Mouse (Mus musculus) myocyte (in vitro differentiated cells): ENCODE measurements around the gene Chrnd. TPM values are rescaled to one million over a fixed set of nuclear protein-coding genes. Genes with fewer than 3 reads are reported as not detected.

ENCODE experiments used
- H3K27me3 ChIP-seq: one replicate; pipeline ENCODE4 v1.6.1; 2011; ENCODE audit not compliant: control insufficient read depth, insufficient read depth, insufficient read length
- H3K36me3 ChIP-seq: one replicate; pipeline ENCODE4 v1.6.1; 2011; ENCODE audit not compliant: control insufficient read depth, insufficient read depth
- H3K4me2 ChIP-seq: one replicate; pipeline ENCODE4 v1.6.1; 2011; ENCODE audit warnings: low read depth, control low read depth
- H3K4me3 ChIP-seq: one replicate; pipeline ENCODE4 v1.5.1; 2011; ENCODE audit warnings: mild to moderate bottlenecking, control low read depth, moderate library complexity
- H3K79me2 ChIP-seq: one replicate; pipeline ENCODE4 v1.6.1; 2011; ENCODE audit not compliant: control insufficient read depth, insufficient read depth
- H3ac ChIP-seq: one replicate; pipeline ENCODE4 v1.6.1; 2011; ENCODE audit not compliant: control insufficient read depth, insufficient read length
- CEBPB ChIP-seq: IDR thresholded peaks from 2 replicates; pipeline ENCODE4 v1.6.1; 2011; ENCODE audit warnings: mild to moderate bottlenecking, moderate library complexity; ENCODE audit not compliant: poor library complexity, insufficient read depth, severe bottlenecking
- E2F4 ChIP-seq: IDR thresholded peaks from one replicate; pipeline ENCODE4 v1.6.1; 2011; ENCODE audit warnings: mild to moderate bottlenecking, control low read depth, moderate library complexity; ENCODE audit not compliant: insufficient read depth
- MAX ChIP-seq: IDR thresholded peaks from one replicate; pipeline ENCODE4 v1.6.1; 2011; ENCODE audit warnings: low read depth, mild to moderate bottlenecking, control low read depth
- MYOD1 ChIP-seq, 3 experiments: IDR thresholded peaks; one replicate each; pipeline ENCODE4 v1.6.1; 2011; ENCODE audit warnings: control low read depth in 2 of 3, low read depth in 2 of 3, mild to moderate bottlenecking in 2 of 3, moderate library complexity in 1 of 3; ENCODE audit not compliant: insufficient read length in 2 of 3, control insufficient read depth in 1 of 3
- MYOG ChIP-seq, 3 experiments: IDR thresholded peaks; one replicate each; pipeline ENCODE4 v1.6.1; 2011; ENCODE audit warnings: control low read depth in 2 of 3, low read depth in 2 of 3, mild to moderate bottlenecking in 2 of 3; ENCODE audit not compliant: insufficient read length in 2 of 3, control insufficient read depth in 1 of 3, insufficient read depth in 1 of 3
- POLR2A ChIP-seq: IDR thresholded peaks from one replicate; pipeline ENCODE4 v1.6.1; 2011; ENCODE audit warnings: low read depth, mild to moderate bottlenecking, control low read depth, moderate library complexity; ENCODE audit not compliant: insufficient read length
- POLR2AphosphoS2 ChIP-seq: IDR thresholded peaks from one replicate; pipeline ENCODE4 v1.6.1; 2011; ENCODE audit warnings: low read depth, control low read depth; ENCODE audit not compliant: insufficient read length
- REST ChIP-seq: IDR thresholded peaks from one replicate; pipeline ENCODE4 v1.6.1; 2011; ENCODE audit warnings: mild to moderate bottlenecking, control low read depth, moderate library complexity; ENCODE audit not compliant: insufficient read depth, insufficient read length
- SRF ChIP-seq: IDR thresholded peaks from one replicate; pipeline ENCODE4 v1.6.1; 2011; ENCODE audit warnings: low read depth; ENCODE audit not compliant: control insufficient read depth, insufficient read length
- TCF12 ChIP-seq: IDR thresholded peaks from one replicate; pipeline ENCODE4 v1.6.1; 2011; ENCODE audit warnings: mild to moderate bottlenecking, control low read depth; ENCODE audit not compliant: poor library complexity, insufficient read depth, severe bottlenecking
- TCF3 ChIP-seq: IDR thresholded peaks from one replicate; pipeline ENCODE4 v1.6.1; 2011; ENCODE audit warnings: low read depth, control low read depth; ENCODE audit not compliant: insufficient read length
- USF1 ChIP-seq: IDR thresholded peaks from one replicate; pipeline ENCODE4 v1.6.1; 2011; ENCODE audit warnings: low read depth, mild to moderate bottlenecking, control low read depth, moderate library complexity
- polyA plus RNA-seq: library from polyadenylated mRNA; unstranded; fragments of >200 nt; fragmentation: generic; extraction: Trizol; gene quantifications from one replicate; pipeline ENCODE4 v1.2.1, GENCODE M21; 2012; ENCODE audit warnings: missing spikeins

Chrnd gene
- polyA plus RNA-seq = 208 TPM

- Histone ChIP-seq H3K27me3 (no peaks in the 10 kb centered on the region), H3K4me2 (peak within 1 kb of the TSS; percentile 92), H3K36me3 (peaks cover 20% of the 10 kb centered on the region), H3K4me3 (peak within 1 kb of the TSS; percentile 91), H3K79me2 (peaks cover 23% of the 10 kb centered on the region), H3ac (peak within 1 kb of the TSS; percentile 28)
- TF ChIP-seq MYOG (IDR thresholded peaks at IDR 0.05; ENCODE audit: control insufficient read depth in 1 of 3, insufficient read depth in 1 of 3, insufficient read length in 2 of 3, low read depth in 2 of 3) = peak; percentile 79 to 94 (median 84)
- no peak for TF ChIP-seq MAX
- TF ChIP-seq TCF12 = peak; percentile 87
- no peak for TF ChIP-seq REST
- peak; percentile 94 for TF ChIP-seq POLR2A
- TF ChIP-seq E2F4 = no peak
- TF ChIP-seq POLR2AphosphoS2 = peak; percentile 83
- peak; percentile 35 for TF ChIP-seq SRF
- TF ChIP-seq TCF3 = peak; percentile 49
- peak; percentile 73 to 95 (median 89) for TF ChIP-seq MYOD1 (IDR thresholded peaks at IDR 0.05; ENCODE audit: control insufficient read depth in 1 of 3, insufficient read length in 2 of 3, low read depth in 2 of 3)
- peak; percentile 67; the same call in 1 of the 2 replicates for TF ChIP-seq CEBPB
- no peak for TF ChIP-seq USF1
These were observed at the start of gene Chrnd for GRCm38 (mm10) chr1:87190429-87190828. TSS of gene Chrnd (plus strand) at chr1:87190607.

- peak; percentile 20 for TF ChIP-seq TCF3
- TF ChIP-seq POLR2AphosphoS2 = no peak
- peak in 2 of 3 experiments; percentile 14 to 65 for TF ChIP-seq MYOD1 (IDR thresholded peaks at IDR 0.05; ENCODE audit: control insufficient read depth in 1 of 3, insufficient read length in 2 of 3, low read depth in 2 of 3)
- TF ChIP-seq MYOG (IDR thresholded peaks at IDR 0.05; ENCODE audit: control insufficient read depth in 1 of 3, insufficient read depth in 1 of 3, insufficient read length in 2 of 3, low read depth in 2 of 3) = peak in 1 of 3 experiments; percentile 71
- no peak for TF ChIP-seq MAX
- TF ChIP-seq SRF = no peak
- Histone ChIP-seq H3K79me2 (no peaks in the 10 kb centered on the region), H3K36me3 (no peaks in the 10 kb centered on the region), H3ac (no peak overlapping the region), H3K27me3 (peaks cover 8% of the 10 kb centered on the region), H3K4me2 (no peak overlapping the region), H3K4me3 (no peak overlapping the region)
These were observed 48.9 kb upstream of the Chrnd start for GRCm38 (mm10) chr1:87141550-87141949.

- TF ChIP-seq USF1 (peak; percentile 37), TCF3 (no peak), MYOG (IDR thresholded peaks at IDR 0.05; ENCODE audit: control insufficient read depth in 1 of 3, insufficient read depth in 1 of 3, insufficient read length in 2 of 3, low read depth in 2 of 3) (peak; percentile 58 to 76 (median 64)), MYOD1 (IDR thresholded peaks at IDR 0.05; ENCODE audit: control insufficient read depth in 1 of 3, insufficient read length in 2 of 3, low read depth in 2 of 3) (peak in 2 of 3 experiments; percentile 68 to 71), SRF (no peak), CEBPB (no peak), REST (no peak), MAX (no peak), E2F4 (no peak)
- peaks cover 8% of the 10 kb centered on the region for H3K27me3 ChIP-seq
These were observed 48.0 kb upstream of the Chrnd start for GRCm38 (mm10) chr1:87142456-87142855.

GRCm38 (mm10) chr1:87143141-87143540, 47.3 kb upstream of the Chrnd start:
- no peaks in the 10 kb centered on the region for H3K36me3 ChIP-seq
- H3K27me3 ChIP-seq = peaks cover 12% of the 10 kb centered on the region
- TF ChIP-seq CEBPB = no peak
- TF ChIP-seq POLR2A = no peak
- no peak for TF ChIP-seq POLR2AphosphoS2
- no peak for TF ChIP-seq USF1
- no peak for TF ChIP-seq MYOG (IDR thresholded peaks at IDR 0.05; ENCODE audit: control insufficient read depth in 1 of 3, insufficient read depth in 1 of 3, insufficient read length in 2 of 3, low read depth in 2 of 3)
- H3K4me2 ChIP-seq = no peak overlapping the region
- no peak overlapping the region for H3K4me3 ChIP-seq
- no peak overlapping the region for H3ac ChIP-seq
- H3K79me2 ChIP-seq = no peaks in the 10 kb centered on the region

More at GRCm38 (mm10) chr1:87142456-87142855, 48.0 kb upstream of the Chrnd start:
- Histone ChIP-seq H3K36me3 (no peaks in the 10 kb centered on the region), H3ac (no peak overlapping the region), H3K4me2 (peak overlapping the region; percentile 12), H3K79me2 (no peaks in the 10 kb centered on the region), H3K4me3 (no peak overlapping the region)

GRCm38 (mm10) chr1:87149422-87149821, 41.0 kb upstream of the Chrnd start:
- Histone ChIP-seq H3K4me2 (no peak overlapping the region), H3K27me3 (peaks cover 58% of the 10 kb centered on the region), H3K79me2 (no peaks in the 10 kb centered on the region), H3K36me3 (no peaks in the 10 kb centered on the region), H3ac (no peak overlapping the region), H3K4me3 (no peak overlapping the region)
- TF ChIP-seq MYOD1 (IDR thresholded peaks at IDR 0.05; ENCODE audit: control insufficient read depth in 1 of 3, insufficient read length in 2 of 3, low read depth in 2 of 3) (no peak), E2F4 (no peak), USF1 (no peak), POLR2A (no peak), MAX (no peak), TCF12 (no peak), CEBPB (no peak), TCF3 (no peak), SRF (no peak), REST (no peak)
